Mouse (Mus musculus): ENCODE measurements around the gene Arl2bp.

DNA sequence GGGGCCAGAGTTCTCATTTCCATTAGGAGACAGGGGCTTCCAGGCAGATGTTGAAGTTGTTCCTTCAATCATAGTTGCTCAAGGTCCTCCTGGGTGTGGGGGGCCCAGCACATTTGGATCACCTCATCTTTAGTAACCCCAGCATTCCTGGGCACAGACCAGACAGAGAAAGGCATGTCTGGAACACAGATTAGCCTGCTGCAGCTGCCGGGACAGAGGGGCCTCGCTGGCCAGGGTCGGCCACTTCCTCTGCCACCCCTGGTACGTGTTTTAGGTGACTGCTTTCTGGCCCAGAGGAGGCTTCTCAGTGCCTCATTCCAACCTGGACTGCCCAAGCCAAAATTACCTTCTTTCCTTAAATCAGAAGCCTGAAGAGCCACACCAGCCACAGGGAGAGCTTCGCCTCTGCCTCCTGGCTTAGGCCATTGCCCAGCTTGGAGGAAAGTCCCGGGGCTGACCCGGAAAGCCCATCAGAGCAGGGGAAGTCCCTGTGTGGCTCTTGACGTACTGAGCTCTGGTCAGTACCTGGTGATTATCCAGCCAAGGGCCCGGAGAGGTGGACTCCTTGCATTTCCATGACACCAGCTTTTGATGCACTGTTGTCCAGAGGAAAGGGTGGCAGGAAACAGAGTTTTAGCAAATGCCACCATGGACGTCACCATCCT lies 39.3 kb downstream of the Arl2bp start:
- TF ChIP-seq CTCF (IDR thresholded peaks at IDR 0.05; ENCODE audit: control insufficient read depth, insufficient read depth, low read length) (no peak), POLR2A (IDR thresholded peaks at IDR 0.05; ENCODE audit: borderline replicate concordance, control insufficient read depth, low read depth, low read length) (no peak)

Data from bone marrow, adult 2 months (tissue).